Mouse (Mus musculus): ENCODE measurements around the gene Rbms3.

Gene Rbms3

GRCm38 (mm10) chr9:117048641-117049040, 581.1 kb downstream of the Rbms3 start:
- no peak for DNase-seq (ENCODE audit: low spot score in 2 of 2)

DNA sequence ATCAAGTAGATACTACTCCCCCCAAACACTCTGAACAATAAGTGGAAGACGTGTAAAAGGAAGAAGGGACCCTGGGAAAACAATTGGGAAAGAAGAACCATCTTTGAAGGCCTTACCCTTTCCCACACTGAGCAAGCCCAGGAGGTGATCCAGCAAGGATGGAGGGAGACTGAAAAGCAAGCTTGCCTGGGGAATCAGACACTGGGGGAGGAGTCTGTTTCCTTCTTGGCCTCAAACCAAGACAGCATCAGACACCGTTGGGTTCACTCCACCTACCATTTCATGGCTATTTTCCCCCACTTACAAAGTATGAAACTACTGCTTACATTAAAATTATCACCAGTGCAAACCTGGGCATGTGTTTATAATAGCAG, 587.7 kb downstream of the Rbms3 start:
- no peak for DNase-seq (ENCODE audit: low spot score in 2 of 2)

- DNase-seq (ENCODE audit: low spot score in 2 of 2), result no peak
Observed at GRCm38 (mm10) chr9:117041291-117041992, 588.3 kb downstream of the Rbms3 start.

GRCm38 (mm10) chr9:117039941-117040453, 589.7 kb downstream of the Rbms3 start:
- DNase-seq (ENCODE audit: low spot score in 2 of 2), result no peak

DNA sequence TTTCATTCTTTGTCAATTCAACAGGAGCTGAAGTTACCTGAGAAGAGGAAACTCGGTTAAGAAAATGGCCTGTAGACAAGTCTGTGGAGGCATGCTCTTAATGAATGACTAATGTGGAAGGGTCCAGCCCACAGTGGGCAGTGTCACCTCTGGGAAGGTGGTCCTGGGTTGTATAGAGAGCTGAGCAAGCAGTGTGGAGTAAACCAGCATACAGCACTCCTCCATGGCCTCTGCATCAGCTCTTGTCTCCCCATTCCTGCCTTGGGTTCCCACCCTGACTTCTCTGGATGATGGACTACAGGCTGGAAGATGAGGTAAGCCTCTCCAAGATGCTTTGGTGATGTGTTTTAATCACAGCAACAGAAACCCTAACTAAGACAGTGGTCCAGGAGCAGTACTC, 597.0 kb downstream of the Rbms3 start:
- no peak for DNase-seq (ENCODE audit: low spot score in 2 of 2)

DNA sequence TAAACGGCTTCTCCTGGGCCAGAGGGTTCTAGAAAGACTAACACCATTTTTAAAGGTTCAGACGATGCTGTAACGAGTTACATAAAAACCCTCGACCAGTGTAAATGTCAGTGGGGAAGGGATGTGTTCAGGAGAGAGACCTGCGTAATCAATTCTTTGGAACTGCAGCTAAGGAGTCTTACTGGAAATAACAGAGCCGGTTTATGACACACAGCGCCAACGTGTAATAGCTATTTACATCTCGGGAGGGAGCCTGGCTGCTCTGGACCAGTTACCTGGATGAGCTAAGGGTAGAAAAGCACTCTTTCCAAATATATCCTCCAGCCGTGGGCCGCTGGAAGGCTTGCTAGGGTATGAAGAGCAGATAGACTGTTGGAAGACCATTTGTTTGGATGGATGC, 598.5 kb downstream of the Rbms3 start:
- DNase-seq (ENCODE audit: low spot score in 2 of 2), result no peak

DNA sequence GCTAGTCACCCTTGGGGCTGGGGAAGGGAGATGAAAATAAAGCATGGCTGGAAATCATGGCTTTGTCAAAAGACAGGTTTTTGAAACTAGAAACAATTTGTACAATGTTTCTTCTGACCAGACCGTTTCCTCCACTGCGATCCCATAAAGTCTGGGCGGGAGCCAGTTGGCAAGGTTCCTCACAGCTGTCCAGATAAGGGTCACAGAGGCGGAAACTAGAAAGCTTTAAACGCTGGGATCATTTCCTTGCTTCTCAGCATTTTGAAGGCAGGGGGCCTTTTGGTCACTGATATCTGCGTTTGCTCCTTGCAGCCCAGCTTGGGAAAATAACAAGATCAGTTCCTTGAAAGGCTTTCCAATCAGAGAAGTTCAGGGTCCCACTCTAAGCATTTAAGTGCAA, 598.9 kb downstream of the Rbms3 start:
- peak in 1 of 2 experiments; percentile 7 for DNase-seq (ENCODE audit: low spot score in 2 of 2)

GRCm38 (mm10) chr9:117029953-117030352, 599.8 kb downstream of the Rbms3 start:
- no peak for DNase-seq (ENCODE audit: low spot score in 2 of 2)

GRCm38 (mm10) chr9:117028586-117028985, 601.1 kb downstream of the Rbms3 start:
- no peak for DNase-seq (ENCODE audit: low spot score in 2 of 2)

- no peak for DNase-seq (ENCODE audit: low spot score in 2 of 2)
Observed at GRCm38 (mm10) chr9:117022086-117022485, 607.6 kb downstream of the Rbms3 start.

GRCm38 (mm10) chr9:117021506-117021905, 608.2 kb downstream of the Rbms3 start:
- DNase-seq (ENCODE audit: low spot score in 2 of 2), result no peak

- no peak for DNase-seq (ENCODE audit: low spot score in 2 of 2)
Observed at GRCm38 (mm10) chr9:117020216-117020615, 609.5 kb downstream of the Rbms3 start.

GRCm38 (mm10) chr9:117018741-117019163, 611.0 kb downstream of the Rbms3 start:
- no peak for DNase-seq (ENCODE audit: low spot score in 2 of 2)

GRCm38 (mm10) chr9:117018301-117018700, 611.4 kb downstream of the Rbms3 start:
- no peak for DNase-seq (ENCODE audit: low spot score in 2 of 2)

- DNase-seq (ENCODE audit: low spot score in 2 of 2), result no peak
Observed at GRCm38 (mm10) chr9:117016605-117017319, 613.0 kb downstream of the Rbms3 start.

GRCm38 (mm10) chr9:117013386-117013785, 616.3 kb downstream of the Rbms3 start:
- no peak for DNase-seq (ENCODE audit: low spot score in 2 of 2)

- DNase-seq (ENCODE audit: low spot score in 2 of 2), result no peak
Observed at GRCm38 (mm10) chr9:117010801-117011200, 618.9 kb downstream of the Rbms3 start.

DNA sequence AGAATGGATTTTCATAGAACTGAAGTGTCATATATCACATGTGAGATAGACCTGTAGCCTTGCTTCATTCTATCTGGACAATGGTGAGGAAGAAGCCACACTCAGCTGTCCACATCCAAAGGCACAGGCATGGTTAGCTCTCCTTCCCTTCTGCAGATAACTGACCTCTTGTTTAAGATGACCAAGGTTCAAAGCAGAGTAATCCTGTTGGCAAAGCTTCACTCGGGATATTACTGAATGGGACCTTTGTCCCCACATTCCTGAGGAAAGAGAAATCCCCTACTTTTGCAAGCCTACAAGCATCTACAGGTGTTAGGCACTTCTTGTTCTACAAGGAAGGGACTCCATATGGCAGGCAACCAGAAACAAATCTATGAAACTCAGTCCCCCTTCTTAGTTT, 621.5 kb downstream of the Rbms3 start:
- no peak for DNase-seq (ENCODE audit: low spot score in 2 of 2)

GRCm38 (mm10) chr9:117002083-117002482, 627.6 kb downstream of the Rbms3 start:
- DNase-seq (ENCODE audit: low spot score in 2 of 2), result no peak

GRCm38 (mm10) chr9:116999186-116999585, 630.5 kb downstream of the Rbms3 start:
- no peak for DNase-seq (ENCODE audit: low spot score in 2 of 2)

GRCm38 (mm10) chr9:116990321-116990720, 639.4 kb downstream of the Rbms3 start:
- no peak for DNase-seq (ENCODE audit: low spot score in 2 of 2)

- DNase-seq (ENCODE audit: low spot score in 2 of 2), result no peak
Observed at GRCm38 (mm10) chr9:116980801-116981200, 648.9 kb downstream of the Rbms3 start.

- no peak for DNase-seq (ENCODE audit: low spot score in 2 of 2)
Observed at GRCm38 (mm10) chr9:116977428-116977827, 652.3 kb downstream of the Rbms3 start.
